Mouse (Mus musculus) midbrain, embryonic 10.5 days (tissue): ENCODE results near the gene Abcf2. TPM values are rescaled to one million over a fixed set of nuclear protein-coding genes. Genes with fewer than 3 reads are reported as not detected.

Source experiments
- DNase-seq: peaks from one replicate; pipeline ENCODE4 v3.0.0-alpha.2; 2017; ENCODE audit warnings: low spot score
- H3K27ac ChIP-seq: fragments of 300-500 bp; sonication (generic); replicated peaks from 2 replicates; pipeline ENCODE4 v1.5.1; 2016; ENCODE audit warnings: mild to moderate bottlenecking
- H3K27me3 ChIP-seq: fragments of 300-500 bp; sonication (generic); 2 replicates; pipeline ENCODE4 v1.6.1; 2016; ENCODE audit warnings: low read depth, mild to moderate bottlenecking; ENCODE audit not compliant: poor library complexity, severe bottlenecking
- H3K36me3 ChIP-seq: fragments of 300-500 bp; sonication (generic); 2 replicates; pipeline ENCODE4 v1.6.1; 2016; ENCODE audit warnings: mild to moderate bottlenecking, moderate library complexity
- H3K4me1 ChIP-seq: fragments of 300-500 bp; sonication (generic); 2 replicates; pipeline ENCODE4 v1.6.1; 2016
- H3K4me3 ChIP-seq: fragments of 300-500 bp; sonication (generic); 2 replicates; pipeline ENCODE4 v1.5.1; 2016; ENCODE audit warnings: mild to moderate bottlenecking, moderate library complexity
- H3K9me3 ChIP-seq: fragments of 300-500 bp; sonication (generic); replicated peaks from 2 replicates; pipeline ENCODE4 v1.6.1; 2016; ENCODE audit warnings: mild to moderate bottlenecking
- WGBS: fragments of 180-500 bp; shearing (Covaris S2); methylation state at CpG from one replicate; pipeline ENCODE4 v1.1.7; 2016; 5-methylcytosine and 5-hydroxymethylcytosine counted together
- polyA plus RNA-seq: library from polyadenylated mRNA; unstranded; fragments of >200 nt; fragmentation: Nextera tagmentation; extraction: Ambion mirVana; gene quantifications from 2 replicates; pipeline ENCODE4 v1.2.1, GENCODE M21; 2016

The Abcf2 gene
- polyA plus RNA-seq, 1 experiment from 2014 or later: 170 TPM

GRCm38 (mm10) chr5:24598570-24599006, 21.3 kb upstream of the Abcf2 start:
- WGBS: 1% methylated on average over 41 of the region's 41 CpGs
- Histone ChIP-seq H3K36me3 (peaks cover 20% of the 10 kb centered on the region), H3K27ac (peak overlapping the region; percentile 83), H3K9me3 (no peaks in the 10 kb centered on the region), H3K4me1 (peaks cover 87% of the 10 kb centered on the region), H3K27me3 (peaks cover 58% of the 10 kb centered on the region), H3K4me3 (peak overlapping the region; percentile 60)
- peak; percentile 76 for DNase-seq

GRCm38 (mm10) chr5:24597901-24598569, 20.8 kb upstream of the Abcf2 start:
- peaks cover 85% of the 10 kb centered on the region for H3K4me1 ChIP-seq
- peaks cover 61% of the 10 kb centered on the region for H3K27me3 ChIP-seq
- peak overlapping the region; percentile 60 for H3K4me3 ChIP-seq
- DNase-seq: no peak
- peaks cover 25% of the 10 kb centered on the region for H3K36me3 ChIP-seq
- 24% methylated on average over 15 of the region's 15 CpGs for WGBS
- H3K27ac ChIP-seq: peak overlapping the region; percentile 83
- H3K9me3 ChIP-seq: no peaks in the 10 kb centered on the region

- H3K9me3 ChIP-seq: no peaks in the 10 kb centered on the region
- H3K27me3 ChIP-seq: peaks cover 67% of the 10 kb centered on the region
- peaks cover 33% of the 10 kb centered on the region for H3K36me3 ChIP-seq
- H3K27ac ChIP-seq: peak overlapping the region; percentile 89
- peak; percentile 80 for DNase-seq
- peak overlapping the region; percentile 39 for H3K4me3 ChIP-seq
- WGBS: 50% methylated on average over 2 of the region's 2 CpGs
- peaks cover 84% of the 10 kb centered on the region for H3K4me1 ChIP-seq
Observed at GRCm38 (mm10) chr5:24597221-24597728, 20.0 kb upstream of the Abcf2 start.

- H3K27ac ChIP-seq: peak overlapping the region; percentile 89
- peak; percentile 59 for DNase-seq
- 12% methylated on average over 11 of the region's 11 CpGs for WGBS
- no peaks in the 10 kb centered on the region for H3K9me3 ChIP-seq
- peaks cover 39% of the 10 kb centered on the region for H3K36me3 ChIP-seq
- H3K4me1 ChIP-seq: peaks cover 84% of the 10 kb centered on the region
- H3K4me3 ChIP-seq: peak overlapping the region; percentile 39
- peaks cover 70% of the 10 kb centered on the region for H3K27me3 ChIP-seq
Observed at GRCm38 (mm10) chr5:24596519-24597171, 19.4 kb upstream of the Abcf2 start.

- peak overlapping the region; percentile 89 for H3K27ac ChIP-seq
- 52% methylated on average over 14 of the region's 14 CpGs for WGBS
- peaks cover 47% of the 10 kb centered on the region for H3K36me3 ChIP-seq
- H3K4me1 ChIP-seq: peaks cover 84% of the 10 kb centered on the region
- DNase-seq: no peak
- H3K9me3 ChIP-seq: no peaks in the 10 kb centered on the region
- H3K27me3 ChIP-seq: peaks cover 69% of the 10 kb centered on the region
- peak overlapping the region; percentile 39; the same call in 1 of the 2 replicates for H3K4me3 ChIP-seq
Observed at GRCm38 (mm10) chr5:24595786-24596380, 18.6 kb upstream of the Abcf2 start.

GRCm38 (mm10) chr5:24595261-24595660, 18.0 kb upstream of the Abcf2 start:
- Histone ChIP-seq H3K36me3 (peaks cover 48% of the 10 kb centered on the region), H3K9me3 (no peaks in the 10 kb centered on the region), H3K27me3 (peaks cover 66% of the 10 kb centered on the region), H3K27ac (peak overlapping the region; percentile 89), H3K4me1 (peaks cover 80% of the 10 kb centered on the region), H3K4me3 (no peak overlapping the region)
- 83% methylated on average over 5 of the region's 5 CpGs for WGBS
- no peak for DNase-seq

GRCm38 (mm10) chr5:24594346-24594745, 17.1 kb upstream of the Abcf2 start:
- Histone ChIP-seq H3K36me3 (peaks cover 56% of the 10 kb centered on the region), H3K27me3 (peaks cover 59% of the 10 kb centered on the region), H3K27ac (no peak overlapping the region), H3K4me3 (no peak overlapping the region), H3K9me3 (no peaks in the 10 kb centered on the region), H3K4me1 (peaks cover 76% of the 10 kb centered on the region)
- DNase-seq: no peak
- WGBS: 93% methylated on average over 5 of the region's 5 CpGs

GRCm38 (mm10) chr5:24593928-24594327, 16.7 kb upstream of the Abcf2 start:
- H3K4me3 ChIP-seq: no peak overlapping the region
- H3K27ac ChIP-seq: no peak overlapping the region
- H3K27me3 ChIP-seq: peaks cover 54% of the 10 kb centered on the region
- H3K36me3 ChIP-seq: peaks cover 61% of the 10 kb centered on the region
- no peak for DNase-seq
- no peaks in the 10 kb centered on the region for H3K9me3 ChIP-seq
- H3K4me1 ChIP-seq: peaks cover 76% of the 10 kb centered on the region
- WGBS: 77% methylated on average over 10 of the region's 10 CpGs

GRCm38 (mm10) chr5:24593230-24593629, 16.0 kb upstream of the Abcf2 start:
- Histone ChIP-seq H3K9me3 (no peaks in the 10 kb centered on the region), H3K27ac (no peak overlapping the region), H3K4me3 (no peak overlapping the region), H3K27me3 (peaks cover 47% of the 10 kb centered on the region), H3K4me1 (peaks cover 75% of the 10 kb centered on the region), H3K36me3 (peaks cover 68% of the 10 kb centered on the region)
- WGBS: 80% methylated on average over 10 of the region's 10 CpGs
- no peak for DNase-seq

GRCm38 (mm10) chr5:24592471-24593160, 15.3 kb upstream of the Abcf2 start:
- no peak for DNase-seq
- Histone ChIP-seq H3K36me3 (peaks cover 70% of the 10 kb centered on the region), H3K9me3 (no peaks in the 10 kb centered on the region), H3K27me3 (peaks cover 42% of the 10 kb centered on the region), H3K4me1 (peaks cover 75% of the 10 kb centered on the region), H3K4me3 (no peak overlapping the region), H3K27ac (peak overlapping the region; percentile 14; the same call in 1 of the 2 replicates)
- WGBS: 55% methylated on average over 21 of the region's 21 CpGs

- 58% methylated on average over 24 of the region's 24 CpGs for WGBS
- H3K27me3 ChIP-seq: peaks cover 42% of the 10 kb centered on the region
- peak overlapping the region; percentile 14; the same call in 1 of the 2 replicates for H3K27ac ChIP-seq
- H3K9me3 ChIP-seq: no peaks in the 10 kb centered on the region
- DNase-seq: no peak
- peaks cover 76% of the 10 kb centered on the region for H3K4me1 ChIP-seq
- H3K4me3 ChIP-seq: peak overlapping the region; percentile 33
- peaks cover 70% of the 10 kb centered on the region for H3K36me3 ChIP-seq
Observed at GRCm38 (mm10) chr5:24591796-24592470, 14.7 kb upstream of the Abcf2 start.

- H3K36me3 ChIP-seq: peaks cover 70% of the 10 kb centered on the region
- peak overlapping the region; percentile 3 for H3K27ac ChIP-seq
- WGBS: 22% methylated on average over 23 of the region's 23 CpGs
- H3K27me3 ChIP-seq: peaks cover 42% of the 10 kb centered on the region
- H3K4me1 ChIP-seq: peaks cover 72% of the 10 kb centered on the region
- no peak for DNase-seq
- no peaks in the 10 kb centered on the region for H3K9me3 ChIP-seq
- peak overlapping the region; percentile 33 for H3K4me3 ChIP-seq
Observed at GRCm38 (mm10) chr5:24591268-24591721, 14.0 kb upstream of the Abcf2 start.
